Mouse (Mus musculus): ENCODE measurements at regions not wholly inside any gene's neighbourhood (a gene's known extent, or its start where the extent isn't known, plus 50 kb on each side); places are given as distances from the start of the nearest gene placed in this dataset.

DNA sequence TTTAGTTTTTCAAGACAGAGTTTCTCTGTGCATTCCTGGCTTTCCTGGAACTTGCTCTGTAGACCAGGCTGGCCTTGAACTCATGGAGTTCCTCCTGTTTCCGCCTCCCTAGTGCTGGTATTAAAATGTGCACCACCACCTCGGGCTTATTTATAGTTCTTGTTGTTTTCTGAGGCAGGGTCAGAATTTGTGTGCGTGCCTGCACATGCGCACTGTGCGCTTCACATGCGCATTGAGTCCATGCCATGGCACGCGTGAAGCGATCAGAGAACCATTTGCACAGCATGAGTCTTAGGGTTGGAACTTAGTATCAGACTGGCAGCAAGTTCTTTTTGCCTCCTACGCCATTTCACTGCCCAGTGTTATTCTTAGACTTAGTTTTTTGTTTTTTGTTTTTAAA lies 68.8 kb upstream of the Jak1 start:
- TF ChIP-seq CTCF (IDR thresholded peaks at IDR 0.05; ENCODE audit: control insufficient read depth, insufficient read depth, insufficient replicate concordance, low read depth, low read length) (no peak), POLR2A (IDR thresholded peaks at IDR 0.05; ENCODE audit: control insufficient read depth, low read depth, low read length) (no peak)

Data from testis, adult 2 months (tissue).